Mouse (Mus musculus) heart, embryonic 15.5 days (tissue): ENCODE measurements around the gene Ttpal. TPM values are rescaled to one million over a fixed set of nuclear protein-coding genes. Genes with fewer than 3 reads are reported as not detected.

Source experiments
- ATAC-seq: fragments of 200-750 bp; cut with Nextera tagmentation; replicated peaks from 2 replicates; pipeline ENCODE4 v1.8.0; 2017; ENCODE audit warnings: low read depth, moderate TSS enrichment; ENCODE audit not compliant: insufficient number of reproducible peaks, insufficient read depth, low FRiP score
- H3K27ac ChIP-seq: fragments of 300-500 bp; sonication (generic); 2 replicates; pipeline ENCODE4 v1.5.1; 2015; ENCODE audit warnings: mild to moderate bottlenecking, inconsistent platforms
- H3K27me3 ChIP-seq: fragments of 300-500 bp; sonication (generic); 2 replicates; pipeline ENCODE4 v1.6.1; 2015; ENCODE audit warnings: inconsistent platforms
- H3K36me3 ChIP-seq: fragments of 300-500 bp; sonication (generic); 2 replicates; pipeline ENCODE4 v1.6.1; 2015; ENCODE audit warnings: mild to moderate bottlenecking, inconsistent platforms
- H3K4me1 ChIP-seq: fragments of 300-500 bp; sonication (generic); replicated peaks from 2 replicates; pipeline ENCODE4 v1.6.1; 2015; ENCODE audit warnings: inconsistent platforms
- H3K4me2 ChIP-seq: fragments of 300-500 bp; sonication (generic); 2 replicates; pipeline ENCODE4 v1.6.1; 2015; ENCODE audit warnings: inconsistent platforms, mild to moderate bottlenecking, moderate library complexity
- H3K4me3 ChIP-seq: fragments of 300-500 bp; sonication (generic); 2 replicates; pipeline ENCODE4 v1.5.1; 2015; ENCODE audit warnings: mild to moderate bottlenecking, inconsistent platforms
- H3K9ac ChIP-seq: fragments of 300-500 bp; sonication (generic); 2 replicates; pipeline ENCODE4 v1.6.1; 2015; ENCODE audit warnings: mild to moderate bottlenecking, inconsistent platforms
- H3K9me3 ChIP-seq: fragments of 300-500 bp; sonication (generic); replicated peaks from 2 replicates; pipeline ENCODE4 v1.6.1; 2016; ENCODE audit warnings: inconsistent platforms
- WGBS: fragments of 180-500 bp; shearing (Covaris S2); methylation state at CpG from one replicate; pipeline ENCODE4 v1.1.7; 2015; ENCODE audit warnings: mixed read lengths; 5-methylcytosine and 5-hydroxymethylcytosine counted together
- polyA plus RNA-seq: library from polyadenylated mRNA; unstranded; fragments of >200 nt; fragmentation: Nextera tagmentation; extraction: Ambion mirVana; gene quantifications from 2 replicates; pipeline ENCODE4 v1.2.1, GENCODE M21; 2015

The Ttpal gene
- polyA plus RNA-seq, 1 experiment from 2014 or later: 15.2 TPM

DNA sequence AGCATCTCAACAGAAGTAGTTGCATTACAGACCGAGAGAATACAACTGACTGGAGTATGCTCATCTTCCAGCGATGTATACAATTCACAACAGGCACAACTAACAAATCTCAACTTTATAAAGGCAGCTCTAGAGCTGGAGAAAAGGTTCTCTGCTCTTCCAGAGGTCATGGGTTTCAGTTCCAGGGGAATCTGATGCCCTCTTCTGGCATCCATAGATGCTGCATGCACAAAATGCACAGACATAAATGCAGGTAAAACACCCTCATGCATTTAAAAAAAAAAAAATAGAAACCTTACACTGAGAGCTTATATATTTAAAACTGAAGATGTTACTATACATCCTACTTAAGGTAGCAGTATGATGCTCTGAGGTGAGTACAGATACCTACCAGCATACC lies 29.6 kb downstream of the Ttpal start:
- WGBS: 90% methylated on average over 2 of the region's 2 CpGs
- no peak for ATAC-seq
- Histone ChIP-seq H3K27me3 (no peaks in the 10 kb centered on the region), H3K9me3 (no peaks in the 10 kb centered on the region), H3K36me3 (peaks cover 80% of the 10 kb centered on the region), H3K4me1 (no peaks in the 10 kb centered on the region), H3K4me3 (no peak overlapping the region), H3K9ac (no peak overlapping the region), H3K27ac (no peak overlapping the region), H3K4me2 (no peak overlapping the region)

DNA sequence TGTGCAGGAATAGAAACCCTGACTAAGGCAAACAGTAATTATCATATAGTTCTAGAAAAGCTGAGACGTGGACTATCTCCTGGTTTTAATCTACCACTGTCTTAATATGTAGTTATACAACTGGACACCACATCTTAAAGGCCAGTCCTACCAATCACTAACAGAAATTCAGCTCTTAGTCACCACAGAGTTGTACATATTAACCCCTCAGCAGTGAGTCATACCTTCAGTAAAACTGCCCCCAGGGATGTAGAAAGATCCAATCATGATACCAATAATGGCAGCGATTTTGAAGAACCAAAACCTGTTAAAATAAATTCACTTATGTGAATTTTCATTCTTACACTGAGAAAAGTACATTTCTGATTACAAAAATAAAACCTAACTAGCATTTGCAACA lies 32.1 kb downstream of the Ttpal start:
- Histone ChIP-seq H3K4me1 (peaks cover 20% of the 10 kb centered on the region), H3K4me2 (no peak overlapping the region), H3K9ac (no peak overlapping the region), H3K36me3 (peaks cover 55% of the 10 kb centered on the region), H3K27ac (no peak overlapping the region), H3K4me3 (no peak overlapping the region), H3K9me3 (no peaks in the 10 kb centered on the region), H3K27me3 (no peaks in the 10 kb centered on the region)
- ATAC-seq: no peak
- WGBS: 87% methylated on average over 2 of the region's 2 CpGs

DNA sequence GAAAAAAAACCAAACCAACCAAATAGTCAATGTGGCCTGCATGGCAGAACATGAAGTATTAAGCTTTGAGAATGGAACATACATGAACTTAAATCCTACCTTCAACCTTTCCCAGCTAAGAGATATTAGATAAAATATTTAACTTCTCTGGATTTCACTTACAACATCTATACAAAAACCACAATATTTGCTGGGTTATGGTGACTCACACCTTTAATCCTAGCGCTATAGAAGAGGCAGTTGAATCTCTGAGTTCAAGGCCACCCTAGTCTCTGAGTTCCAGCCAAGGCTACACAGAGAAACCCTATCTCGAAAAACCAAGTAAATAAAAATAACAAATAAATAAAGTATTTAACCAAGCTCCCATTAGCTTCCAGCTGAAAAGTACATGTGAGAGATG lies 33.9 kb downstream of the Ttpal start:
- Histone ChIP-seq H3K4me1 (peaks cover 38% of the 10 kb centered on the region), H3K9ac (no peak overlapping the region), H3K9me3 (no peaks in the 10 kb centered on the region), H3K4me2 (no peak overlapping the region), H3K27ac (no peak overlapping the region), H3K4me3 (no peak overlapping the region), H3K36me3 (peaks cover 38% of the 10 kb centered on the region), H3K27me3 (no peaks in the 10 kb centered on the region)
- WGBS: 91% methylated on average over 2 of the region's 2 CpGs
- ATAC-seq: no peak

DNA sequence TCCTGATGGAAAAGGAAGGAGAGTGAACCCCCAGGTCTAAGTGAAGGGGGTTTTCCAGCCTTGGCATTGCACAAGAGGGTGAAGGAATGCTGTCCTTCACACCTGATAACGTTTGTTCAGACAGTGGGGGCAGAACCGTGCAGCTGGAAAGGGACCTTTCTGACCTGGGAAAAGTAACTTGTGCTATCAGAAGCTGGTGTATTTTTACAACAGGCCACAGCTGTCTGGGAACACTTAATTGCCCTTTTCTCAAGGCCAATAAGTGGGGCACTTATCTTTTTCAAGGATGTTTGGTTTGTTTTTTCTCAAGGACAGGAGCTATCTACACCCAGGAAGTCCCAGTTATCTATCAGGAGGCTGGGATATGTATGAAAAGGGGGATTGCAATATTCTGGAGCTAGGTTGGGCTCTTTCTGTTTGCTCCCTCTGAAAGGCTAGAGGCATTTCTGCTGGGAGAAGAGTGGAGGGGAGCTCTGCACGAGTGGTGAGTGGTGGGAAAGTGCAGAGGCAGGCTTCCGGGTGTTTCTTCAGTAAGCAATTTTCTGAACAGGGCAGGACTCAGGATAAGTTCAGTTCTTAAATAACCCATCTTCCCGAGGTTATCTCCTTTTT lies 35.6 kb downstream of the Ttpal start:
- 0 out of 2 replicates have a peak, but pooled peaks have one; percentile 20 for ATAC-seq
- WGBS: 10% methylated on average over 5 of the region's 5 CpGs
- Histone ChIP-seq H3K4me3 (no peak overlapping the region), H3K9ac (no peak overlapping the region), H3K4me2 (peak overlapping the region; percentile 20), H3K4me1 (peaks cover 53% of the 10 kb centered on the region), H3K9me3 (no peaks in the 10 kb centered on the region), H3K27ac (peak overlapping the region; percentile 71), H3K27me3 (no peaks in the 10 kb centered on the region), H3K36me3 (peaks cover 21% of the 10 kb centered on the region)

DNA sequence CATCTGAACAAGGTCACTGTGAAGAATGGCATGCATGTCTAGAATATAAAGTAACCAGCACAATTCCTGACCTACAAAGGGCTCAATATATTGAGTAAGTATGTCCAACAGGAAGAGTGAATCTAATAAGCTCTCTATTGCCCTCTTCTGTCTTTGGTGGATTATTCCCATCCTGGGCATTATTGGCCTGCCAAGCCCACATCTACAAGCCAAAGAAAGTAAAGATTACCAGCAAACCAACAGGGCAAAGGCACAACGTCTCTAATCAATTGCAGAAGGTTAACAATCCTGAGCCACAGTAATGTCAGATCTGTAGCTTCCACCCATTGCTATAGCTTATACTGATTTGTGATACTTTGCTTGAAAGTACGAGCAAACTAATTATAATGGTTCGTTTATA lies 38.4 kb downstream of the Ttpal start:
- 73% methylated on average over 3 of the region's 3 CpGs for WGBS
- ATAC-seq: no peak
- Histone ChIP-seq H3K4me2 (no peak overlapping the region; the same call in 1 of the 2 replicates), H3K9me3 (no peaks in the 10 kb centered on the region), H3K4me1 (peaks cover 68% of the 10 kb centered on the region), H3K36me3 (peaks cover 8% of the 10 kb centered on the region), H3K27me3 (no peaks in the 10 kb centered on the region), H3K4me3 (no peak overlapping the region), H3K9ac (no peak overlapping the region), H3K27ac (0 out of 2 replicates have a peak overlapping the region, but pooled peaks have one; percentile 24)

DNA sequence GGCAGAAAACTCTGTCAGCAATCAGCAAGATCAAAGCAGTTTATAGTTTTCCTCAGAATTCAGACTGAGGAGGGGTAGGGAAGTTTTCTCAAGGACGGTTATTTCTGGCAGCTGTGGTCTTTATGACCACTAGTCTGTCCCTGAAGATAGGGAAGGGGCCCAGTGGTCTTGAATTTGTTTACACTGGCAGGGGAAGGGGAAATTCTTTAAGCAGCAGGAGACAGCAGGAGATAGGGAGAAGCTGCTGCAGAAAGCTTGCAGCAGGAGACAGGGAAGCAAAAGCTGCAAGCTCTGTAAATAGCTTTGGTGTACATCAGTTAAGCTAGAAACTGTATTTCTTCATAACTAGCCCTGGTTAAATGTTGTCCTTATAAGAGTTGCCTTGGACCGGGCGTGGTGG lies 39.6 kb downstream of the Ttpal start:
- no peaks in the 10 kb centered on the region for H3K36me3 ChIP-seq
- H3K4me3 ChIP-seq: no peak overlapping the region
- peak overlapping the region; percentile 70 for H3K4me2 ChIP-seq
- H3K4me1 ChIP-seq: peaks cover 76% of the 10 kb centered on the region
- H3K27me3 ChIP-seq: no peaks in the 10 kb centered on the region
- 53% methylated on average over 3 of the region's 3 CpGs for WGBS
- no peaks in the 10 kb centered on the region for H3K9me3 ChIP-seq
- no peak overlapping the region for H3K9ac ChIP-seq
- H3K27ac ChIP-seq: peak overlapping the region; percentile 99
- ATAC-seq: no peak

DNA sequence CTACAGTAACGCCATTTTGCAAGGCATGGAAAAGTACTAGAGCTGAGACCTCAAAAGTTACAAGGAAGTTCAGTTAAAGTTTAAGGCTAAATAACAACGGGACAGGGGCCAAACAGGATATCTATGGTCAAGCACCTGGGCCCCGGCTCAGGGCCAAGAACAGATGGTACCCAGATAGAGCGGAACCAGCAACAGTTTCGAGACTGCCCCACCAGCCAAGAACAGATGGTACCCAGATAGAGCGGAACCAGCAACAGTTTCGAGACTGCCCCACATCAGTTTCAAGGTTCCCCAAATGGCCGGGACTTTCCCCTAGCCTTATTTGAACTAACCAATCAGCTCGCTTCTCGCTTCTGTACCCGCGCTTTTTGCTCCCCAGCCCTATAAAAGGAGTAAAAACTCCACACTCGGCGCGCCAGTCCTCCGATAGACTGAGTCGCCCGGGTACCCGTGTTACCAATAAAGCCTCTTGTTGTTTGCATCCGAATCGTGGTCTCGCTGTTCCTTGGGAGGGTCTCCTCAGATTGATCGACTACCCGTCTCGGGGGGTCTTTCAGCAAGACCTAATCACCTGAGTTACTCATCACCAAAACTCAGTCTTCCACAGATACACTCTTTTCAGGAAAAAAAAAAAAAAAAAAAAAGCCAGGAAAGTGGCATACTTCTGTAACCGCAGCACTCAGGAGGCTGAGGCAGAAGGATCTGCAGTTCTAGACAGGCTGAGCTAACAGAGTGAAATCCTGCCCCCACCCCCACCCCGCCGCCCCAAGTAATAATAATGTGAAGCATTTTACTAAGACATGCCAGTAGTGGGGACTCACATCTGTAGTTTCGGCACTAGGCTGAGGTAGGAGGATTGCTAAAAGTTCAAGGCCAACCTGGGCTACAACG lies 40.8 kb downstream of the Ttpal start:
- Histone ChIP-seq H3K9me3 (no peaks in the 10 kb centered on the region), H3K9ac (peak overlapping the region; percentile 95; the same call in 1 of the 2 replicates), H3K4me3 (peak overlapping the region; percentile 94), H3K36me3 (no peaks in the 10 kb centered on the region), H3K27me3 (no peaks in the 10 kb centered on the region), H3K4me1 (peaks cover 68% of the 10 kb centered on the region), H3K27ac (peak overlapping the region; percentile 99), H3K4me2 (peak overlapping the region; percentile 70)
- 80% methylated on average over 30 of the region's 30 CpGs for WGBS
- ATAC-seq: no peak

DNA sequence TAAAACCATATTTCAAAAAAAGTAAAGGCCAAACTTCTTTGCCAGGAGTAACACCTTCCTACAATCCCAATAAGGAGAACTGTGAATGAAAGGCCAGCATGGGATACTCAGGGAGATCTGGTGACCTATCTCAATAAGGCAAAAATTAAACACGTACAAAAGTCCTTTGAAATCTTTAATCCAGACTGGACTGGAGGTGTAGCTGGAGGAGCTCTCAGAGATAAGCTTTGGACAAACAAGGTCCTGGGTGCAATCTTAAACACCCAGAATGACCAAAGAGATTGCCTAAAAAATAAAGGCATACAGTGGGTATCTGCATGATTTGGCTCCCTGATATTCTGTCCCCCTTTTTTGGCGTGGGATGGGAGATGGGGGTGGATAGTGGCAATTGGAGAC lies 41.5 kb downstream of the Ttpal start:
- no peaks in the 10 kb centered on the region for H3K27me3 ChIP-seq
- no peaks in the 10 kb centered on the region for H3K9me3 ChIP-seq
- ATAC-seq: no peak
- H3K4me1 ChIP-seq: peaks cover 62% of the 10 kb centered on the region
- 50% methylated on average over 2 of the region's 2 CpGs for WGBS
- H3K36me3 ChIP-seq: no peaks in the 10 kb centered on the region
- peak overlapping the region; percentile 94 for H3K4me3 ChIP-seq
- H3K27ac ChIP-seq: peak overlapping the region; percentile 99
- peak overlapping the region; percentile 95 for H3K9ac ChIP-seq
- H3K4me2 ChIP-seq: peak overlapping the region; percentile 70

DNA sequence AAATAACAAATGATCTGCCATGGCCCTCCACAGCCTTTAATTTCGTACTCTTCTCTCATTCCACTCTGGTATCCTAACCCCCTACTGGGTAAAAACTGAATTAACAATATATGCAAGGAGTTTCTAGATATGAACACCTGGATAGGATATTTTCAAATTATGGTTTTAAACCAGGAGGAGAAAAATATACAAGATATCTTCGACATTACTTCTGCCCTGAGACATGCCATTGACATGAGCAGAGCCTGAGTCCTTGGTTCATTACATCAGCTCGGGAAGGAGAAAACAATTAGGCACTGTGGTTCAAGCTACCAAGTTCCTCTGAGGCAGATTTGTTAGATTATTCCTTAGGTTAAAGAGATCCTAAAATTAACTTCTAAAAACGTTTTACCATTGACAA lies 41.9 kb downstream of the Ttpal start:
- peak overlapping the region; percentile 99 for H3K27ac ChIP-seq
- ATAC-seq: no peak

DNA sequence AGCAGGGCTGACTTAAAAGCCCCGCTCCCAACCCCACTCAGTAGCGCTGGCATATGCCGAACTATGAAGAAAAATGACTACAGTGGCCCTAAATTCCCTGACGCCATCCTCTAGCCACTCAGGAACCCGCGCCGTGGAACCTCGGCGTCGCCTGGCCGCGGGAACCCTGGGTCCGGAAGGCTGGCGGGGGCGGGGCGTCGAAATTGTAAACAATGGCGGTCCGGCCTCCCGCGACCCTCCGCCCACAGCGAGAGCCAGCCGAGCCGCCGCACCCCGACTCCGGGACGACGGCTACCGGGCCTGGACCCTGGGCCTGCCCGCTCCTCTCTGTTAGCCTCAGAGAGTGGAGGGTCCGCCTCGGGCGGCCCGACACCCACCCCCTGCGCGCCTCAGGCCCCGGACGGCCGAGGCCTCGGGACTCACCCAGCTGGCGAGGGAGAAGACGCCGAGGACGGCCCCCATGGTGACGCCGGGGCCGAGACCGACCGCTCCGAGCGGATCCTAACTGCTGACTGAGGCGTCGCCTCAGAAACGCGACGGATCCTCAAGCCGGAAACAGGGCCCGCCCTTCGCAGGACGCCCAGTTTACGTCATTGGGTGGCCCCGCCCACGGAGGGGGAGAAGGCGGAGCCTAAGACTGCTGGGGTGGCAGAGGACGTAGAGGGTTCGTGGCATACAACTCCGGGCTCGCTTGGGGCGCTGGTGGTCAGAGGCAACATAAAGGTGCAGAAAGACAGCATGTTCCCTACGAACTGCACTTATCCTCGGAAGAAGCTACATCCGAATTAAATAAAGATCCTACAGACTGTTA lies 42.7 kb downstream of the Ttpal start, which contains the start of gene Serinc3:
TSS of gene Serinc3 (minus strand) at position 557 of the 811 bp plus-strand sequence.
- Histone ChIP-seq H3K36me3 (no peaks in the 10 kb centered on the region), H3K27me3 (no peaks in the 10 kb centered on the region), H3K4me1 (peaks cover 53% of the 10 kb centered on the region), H3K4me3 (peak within 1 kb of the TSS; percentile 94), H3K27ac (peak within 1 kb of the TSS; percentile 99), H3K4me2 (peak within 1 kb of the TSS; percentile 70), H3K9me3 (no peaks in the 10 kb centered on the region), H3K9ac (peak within 1 kb of the TSS; percentile 95)
- WGBS: under 1% methylated on average over 72 of the region's 74 CpGs
- ATAC-seq: peak; percentile 95

More for the DNA sequence above, 41.9 kb downstream of the Ttpal start:
- Histone ChIP-seq H3K9me3 (no peaks in the 10 kb centered on the region), H3K4me2 (peak overlapping the region; percentile 70), H3K36me3 (no peaks in the 10 kb centered on the region), H3K27me3 (no peaks in the 10 kb centered on the region), H3K4me1 (peaks cover 59% of the 10 kb centered on the region), H3K9ac (peak overlapping the region; percentile 95), H3K4me3 (peak overlapping the region; percentile 94)
- 9% methylated on average over 4 of the region's 4 CpGs for WGBS
